Mouse (Mus musculus): ENCODE results near the gene Ctsw.

DNA sequence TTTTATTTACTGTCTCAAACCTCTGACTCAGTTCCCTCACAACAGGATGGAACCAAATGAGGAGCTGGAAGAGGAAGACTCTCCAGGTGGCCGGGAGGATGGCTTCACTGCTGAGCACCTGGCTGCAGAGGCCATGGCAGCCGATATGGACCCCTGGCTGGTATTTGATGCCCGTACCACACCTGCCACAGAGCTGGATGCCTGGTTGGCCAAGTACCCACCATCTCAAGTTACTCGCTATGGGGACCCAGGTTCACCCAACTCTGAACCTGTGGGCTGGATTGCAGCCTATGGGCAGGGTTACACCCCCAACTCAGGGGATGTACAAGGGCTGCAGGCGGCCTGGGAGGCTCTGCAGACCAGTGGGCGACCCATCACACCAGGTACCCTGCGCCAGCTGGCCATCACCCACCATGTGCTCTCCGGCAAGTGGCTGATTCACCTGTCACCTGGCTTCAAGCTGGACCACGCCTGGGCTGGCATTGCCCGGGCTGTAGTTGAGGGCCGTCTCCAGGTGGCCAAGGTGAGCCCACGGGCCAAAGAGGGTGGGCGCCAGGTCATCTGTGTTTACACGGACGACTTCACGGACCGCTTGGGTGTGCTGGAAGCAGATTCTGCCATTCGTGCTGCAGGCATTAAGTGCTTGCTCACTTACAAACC lies 42.3 kb downstream of the Ctsw start:
- TF ChIP-seq POLR2A (IDR thresholded peaks at IDR 0.05; ENCODE audit: borderline replicate concordance, extremely low read depth, insufficient read depth, insufficient read length, poor library complexity, severe bottlenecking) (no peak), CTCF (IDR thresholded peaks at IDR 0.05; ENCODE audit: borderline replicate concordance, extremely low read depth, insufficient read depth, insufficient read length) (no peak)
